Mouse (Mus musculus): ENCODE measurements around the gene Ppm1j.

Ppm1j gene

GRCm38 (mm10) chr3:104815346-104815745, 34.5 kb downstream of the Ppm1j start:
- no peak for DNase-seq

GRCm38 (mm10) chr3:104816130-104816529, 35.3 kb downstream of the Ppm1j start:
- DNase-seq: no peak

- DNase-seq: peak; percentile 19 to 27
These were observed 36.7 kb downstream of the Ppm1j start for GRCm38 (mm10) chr3:104817481-104817990.

GRCm38 (mm10) chr3:104817991-104818748, 37.3 kb downstream of the Ppm1j start, which contains the start of gene Mov10:
Gene Mov10, minus strand, starts transcription at chr3:104818563.
- DNase-seq: peak; percentile 11 to 37

GRCm38 (mm10) chr3:104818749-104819134, 37.9 kb downstream of the Ppm1j start:
- DNase-seq: no peak

GRCm38 (mm10) chr3:104820426-104820825, 39.6 kb downstream of the Ppm1j start:
- no peak for DNase-seq

- DNase-seq: no peak
These were observed 41.6 kb downstream of the Ppm1j start for GRCm38 (mm10) chr3:104822413-104822812.
